Mouse (Mus musculus): ENCODE results near the gene Orm2.

- no peak for TF ChIP-seq CTCF (IDR thresholded peaks at IDR 0.05; ENCODE audit: low read depth)
- no peak for TF ChIP-seq EP300 (IDR thresholded peaks at IDR 0.05; ENCODE audit: low read depth)
Observed at GRCm38 (mm10) chr4:63383474-63383873, 21.2 kb downstream of the Orm2 start.

Data from liver, postnatal 0 days (tissue).